Mouse (Mus musculus): ENCODE results near the gene Socs4.
A peak's percentile ranks its signal among the peaks of the same experiment; 100 is the strongest.
"Not testable (repeated sequence)": the region's sequence is repeated elsewhere in the genome, so short reads cannot be mapped to it uniquely, and the experiment has no call there.

Gene Socs4

GRCm38 (mm10) chr14:47287021-47287420, 10.3 kb downstream of the Socs4 start:
- no peak for DNase-seq (ENCODE audit: low read depth)

GRCm38 (mm10) chr14:47291772-47292171, 15.0 kb downstream of the Socs4 start:
- no peak for DNase-seq (ENCODE audit: low read depth)

GRCm38 (mm10) chr14:47294136-47294535, 17.4 kb downstream of the Socs4 start:
- no peak for DNase-seq (ENCODE audit: low read depth)

GRCm38 (mm10) chr14:47296232-47296631, 19.5 kb downstream of the Socs4 start:
- no peak for DNase-seq (ENCODE audit: low read depth)

GRCm38 (mm10) chr14:47297785-47298407, 21.2 kb downstream of the Socs4 start, which contains the start of gene Mapk1ip1l:
Gene Mapk1ip1l (plus strand): TSS chr14:47298266.
- DNase-seq (ENCODE audit: low read depth): peak; percentile 51

GRCm38 (mm10) chr14:47298408-47298792, 21.7 kb downstream of the Socs4 start:
- DNase-seq (ENCODE audit: low read depth): no peak

- no peak for DNase-seq (ENCODE audit: low read depth)
These were observed 22.1 kb downstream of the Socs4 start for GRCm38 (mm10) chr14:47298819-47299261.

GRCm38 (mm10) chr14:47302885-47303680, 26.4 kb downstream of the Socs4 start:
- no peak for DNase-seq (ENCODE audit: low read depth)

GRCm38 (mm10) chr14:47304814-47305405, 28.2 kb downstream of the Socs4 start:
- no peak for DNase-seq (ENCODE audit: low read depth)

- no peak for DNase-seq (ENCODE audit: low read depth)
These were observed 29.2 kb downstream of the Socs4 start for GRCm38 (mm10) chr14:47305933-47306332.

- DNase-seq (ENCODE audit: low read depth): no peak
These were observed 30.9 kb downstream of the Socs4 start for GRCm38 (mm10) chr14:47307669-47308068.

GRCm38 (mm10) chr14:47309061-47309460, 32.3 kb downstream of the Socs4 start:
- no peak for DNase-seq (ENCODE audit: low read depth)

- no peak for DNase-seq (ENCODE audit: low read depth)
These were observed 33.8 kb downstream of the Socs4 start for GRCm38 (mm10) chr14:47310342-47311181.

GRCm38 (mm10) chr14:47319362-47319761, 42.6 kb downstream of the Socs4 start:
- DNase-seq (ENCODE audit: low read depth): no peak

GRCm38 (mm10) chr14:47321581-47321980, 44.9 kb downstream of the Socs4 start:
- DNase-seq (ENCODE audit: low read depth): not testable (repeated sequence)

GRCm38 (mm10) chr14:47325965-47326761, 49.4 kb downstream of the Socs4 start:
- DNase-seq (ENCODE audit: low read depth): no peak

GRCm38 (mm10) chr14:47327347-47327746, 50.6 kb downstream of the Socs4 start:
- no peak for DNase-seq (ENCODE audit: low read depth)

GRCm38 (mm10) chr14:47331920-47332319, 55.2 kb downstream of the Socs4 start:
- DNase-seq (ENCODE audit: low read depth): no peak

- peak; percentile 55 for DNase-seq (ENCODE audit: low read depth)
These were observed 58.1 kb downstream of the Socs4 start for GRCm38 (mm10) chr14:47334819-47335218.

- DNase-seq (ENCODE audit: low read depth): no peak
These were observed 58.6 kb downstream of the Socs4 start for GRCm38 (mm10) chr14:47335300-47335699.

GRCm38 (mm10) chr14:47340231-47340925, 63.6 kb downstream of the Socs4 start:
- DNase-seq (ENCODE audit: low read depth): no peak

Data from fibroblast of lung, adult 2 months (primary cell).